8 mouse cellular contexts compared by ENCODE assay signal in genomic region chr12:105073708-105074107, GRCm38 (mm10). TPM values are rescaled to one million over a fixed set of nuclear protein-coding genes. Genes with fewer than 3 reads are reported as not detected.
DNase-seq lines count a peak whose midpoint lies in the region; ATAC-seq and TF ChIP-seq lines count a peak whose summit lies in the region.

No protein-coding gene starts in this region.

- H3K9ac ChIP-seq in liver, adult 2 months (ENCODE audit: low read depth, low read length), result no peak overlapping the region
- no peak overlapping the region for H3K9ac ChIP-seq in kidney, embryonic 16.5 days (replicated peaks; ENCODE audit: low read length)
- no peak overlapping the region for H3K9ac ChIP-seq in lung, postnatal 0 days (replicated peaks; ENCODE audit: low read depth)

- peak; percentile 24 for DNase-seq in liver, adult 2 months (ENCODE audit: extremely low read depth, low read depth, low spot score)
- DNase-seq in liver, result no peak
- DNase-seq in adrenal gland, postnatal 14 days, result peak; percentile 34
- DNase-seq in lung, postnatal 0 days (ENCODE audit: low spot score), result peak; percentile 54
- peak; percentile 25 for DNase-seq in yolk sac, embryonic 10.5 days (ENCODE audit: low spot score)
- DNase-seq in urinary bladder, adult 2 months (ENCODE audit: low spot score), result no peak

- ATAC-seq in common myeloid progenitor, adult 5-6 weeks (replicated peaks; ENCODE audit: low read depth, poor library complexity, severe bottlenecking), result peak; percentile 78
- peak; percentile 65; the same call in 1 of the 2 replicates for ATAC-seq in kidney, embryonic 16.5 days (ENCODE audit: low FRiP score, low TSS enrichment)
- peak; percentile 14; the same call in 1 of the 2 replicates for ATAC-seq in lung, postnatal 0 days

- H3K79me2 ChIP-seq in liver, adult 2 months (ENCODE audit: control insufficient read depth, insufficient read depth, low read length), result no peaks in the 10 kb centered on the region

- H3K36me3 ChIP-seq in liver, adult 2 months (ENCODE audit: control insufficient read depth, insufficient read depth, low read length), result no peaks in the 10 kb centered on the region
- no peaks in the 10 kb centered on the region for H3K36me3 ChIP-seq in kidney, embryonic 16.5 days (ENCODE audit: insufficient read depth, low read length)
- no peaks in the 10 kb centered on the region for H3K36me3 ChIP-seq in lung, postnatal 0 days (ENCODE audit: insufficient read depth, low read length)

- no peaks in the 10 kb centered on the region for H3K9me3 ChIP-seq in kidney, embryonic 16.5 days (ENCODE audit: low read length)
- H3K9me3 ChIP-seq in lung, postnatal 0 days (ENCODE audit: low read length), result no peaks in the 10 kb centered on the region

- no peak overlapping the region for H3K27ac ChIP-seq in liver, adult 2 months (replicated peaks; ENCODE audit: insufficient read depth, low read depth, low read length)
- H3K27ac ChIP-seq in kidney, embryonic 16.5 days (ENCODE audit: low read length), result no peak overlapping the region
- H3K27ac ChIP-seq in lung, postnatal 0 days (ENCODE audit: low read length), result no peak overlapping the region

- H3K27me3 ChIP-seq in liver, adult 2 months (ENCODE audit: control insufficient read depth, insufficient read depth, low read length), result no peaks in the 10 kb centered on the region
- H3K27me3 ChIP-seq in kidney, embryonic 16.5 days (ENCODE audit: insufficient read depth, low read length), result no peaks in the 10 kb centered on the region
- H3K27me3 ChIP-seq in lung, postnatal 0 days (replicated peaks; ENCODE audit: insufficient read depth, low read length), result no peaks in the 10 kb centered on the region

- H3K4me3 ChIP-seq in liver, adult 2 months (ENCODE audit: insufficient read depth, low read depth, low read length), result no peak overlapping the region
- H3K4me3 ChIP-seq in kidney, embryonic 16.5 days (ENCODE audit: low read length), result no peak overlapping the region
- H3K4me3 ChIP-seq in lung, postnatal 0 days (ENCODE audit: low read depth, low read length), result no peak overlapping the region

- TF ChIP-seq CTCF in liver, adult 2 months (IDR thresholded peaks at IDR 0.05; ENCODE audit: low read depth, low read length), result peak; percentile 61
- TF ChIP-seq CTCF in lung, postnatal 0 days (IDR thresholded peaks at IDR 0.05), result peak; percentile 92

- TF ChIP-seq POLR2A in liver, adult 2 months (IDR thresholded peaks at IDR 0.05; ENCODE audit: extremely low read depth, insufficient read depth, low read length), result no peak

- 30% methylated on average over 9 of the region's 9 CpGs for WGBS in liver, adult 2 months
- 31% methylated on average over 9 of the region's 9 CpGs for WGBS in kidney, embryonic 16.5 days
- 25% methylated on average over 9 of the region's 9 CpGs for whole genome bisulfite sequencing in lung, postnatal 0 days

- H3K4me1 ChIP-seq in liver, adult 2 months (ENCODE audit: control insufficient read depth, insufficient read depth, low read length), result no peaks in the 10 kb centered on the region
- H3K4me1 ChIP-seq in kidney, embryonic 16.5 days (ENCODE audit: insufficient read depth, low read length), result peaks cover 14% of the 10 kb centered on the region
- H3K4me1 ChIP-seq in lung, postnatal 0 days (ENCODE audit: insufficient read depth, low read depth, low read length), result 0 out of 2 replicates have a peak, but pooled peaks cover 4% of the 10 kb centered on the region

- TF ChIP-seq EP300 in lung, postnatal 0 days (IDR thresholded peaks at IDR 0.05), result no peak

- no peak overlapping the region for H3K4me2 ChIP-seq in kidney, embryonic 16.5 days (replicated peaks; ENCODE audit: low read depth, low read length)
- no peak overlapping the region for H3K4me2 ChIP-seq in lung, postnatal 0 days (replicated peaks; ENCODE audit: low read depth, low read length)

RNA-seq across cellular contexts. Expression of gene Glrx5, which starts 41.2 kb away (rescaled TPM):
- 43.0 and 45.5 TPM in 2 replicates for total RNA-seq in liver, adult 2 months (2014; rRNA removed)
- 144 and 157 TPM in 2 replicates for polyA plus RNA-seq in liver, adult 2 months (2012; rRNA removed)
- total RNA-seq in adrenal gland, postnatal 14 days (2021), result 172 and 183 TPM in 2 replicates
- 30.1 and 42.8 TPM in 2 replicates for total RNA-seq in common myeloid progenitor, adult 5-6 weeks (2017)
- 162 and 174 TPM in 2 replicates for polyA plus RNA-seq in kidney, embryonic 16.5 days (2015; fragmentation: Nextera tagmentation; extraction: Ambion mirVana)
- polyA plus RNA-seq in lung, postnatal 0 days (2015; fragmentation: Nextera tagmentation; extraction: Ambion mirVana), result 126 and 127 TPM in 2 replicates
- 47.7 and 53.9 TPM in 2 replicates for polyA plus RNA-seq in urinary bladder, adult 2 months (2012; rRNA removed)

Comparison
In these comparisons a context has a peak if more than half of its experiments do, and no peak if none do; other contexts are left out.
1. DNase-seq: peak in liver, adult 2 months (single experiment), adrenal gland, postnatal 14 days (single experiment), lung, postnatal 0 days (single experiment) and yolk sac, embryonic 10.5 days (single experiment); none in liver (single experiment) and urinary bladder, adult 2 months (single experiment).
2. ATAC-seq: peak in every context shown above with its lines; median percentile 78 in common myeloid progenitor, adult 5-6 weeks; 65 in kidney, embryonic 16.5 days; 14 in lung, postnatal 0 days.